Mouse (Mus musculus) liver, postnatal 0 days (tissue): ENCODE data around the gene Sox14.

Experiments used
- CTCF ChIP-seq: sonication (generic); IDR thresholded peaks from 2 replicates; pipeline ENCODE4 v1.5.1; 2016; ENCODE audit warnings: antibody characterized with exemption, low read depth
- EP300 ChIP-seq: IDR thresholded peaks from 2 replicates; pipeline ENCODE4 v1.6.1; 2016; ENCODE audit warnings: antibody characterized with exemption, low read depth, mild to moderate bottlenecking

DNA sequence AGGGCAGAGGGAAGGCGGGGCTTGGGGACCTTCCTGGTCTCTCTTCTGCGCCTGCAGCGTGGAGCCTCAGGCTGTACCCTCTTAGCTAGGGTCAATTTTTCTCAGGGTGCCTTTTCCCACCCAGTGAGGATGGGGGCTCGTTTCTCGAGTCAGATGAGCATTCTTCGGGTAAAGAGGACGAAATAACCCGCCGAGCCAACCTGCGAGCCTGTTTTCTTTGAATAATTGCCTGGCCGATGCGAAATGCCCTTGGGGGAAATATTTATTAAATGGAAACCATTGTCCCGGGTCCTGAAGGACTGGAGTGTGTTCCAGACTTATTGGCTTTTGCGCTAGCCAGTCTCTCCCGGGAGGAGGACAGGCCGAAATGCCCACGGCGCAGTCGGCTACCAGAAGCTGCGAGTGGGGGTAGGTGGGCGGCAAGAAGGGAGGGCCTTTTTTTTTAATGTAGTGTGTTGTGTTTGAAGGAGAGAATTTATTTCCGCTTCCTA, 1.1 kb upstream of the Sox14 start:
- no peak for TF ChIP-seq CTCF
- no peak for TF ChIP-seq EP300
